Mouse (Mus musculus) bone marrow, adult 2 months (tissue): ENCODE measurements at regions not wholly inside any gene's neighbourhood (a gene's known extent, or its start where the extent isn't known, plus 50 kb on each side); places are given as distances from the start of the nearest gene placed in this dataset.

Experiments used
- CTCF ChIP-seq: fragments of 200-500 bp; IDR thresholded peaks from 2 replicates; pipeline ENCODE4 v1.5.1; 2011; ENCODE audit warnings: low read length, control low read depth; ENCODE audit not compliant: control insufficient read depth, insufficient read depth
- POLR2A ChIP-seq: fragments of 200-500 bp; IDR thresholded peaks from 2 replicates; pipeline ENCODE4 v1.6.1; 2011; ENCODE audit warnings: low read depth, mild to moderate bottlenecking, control low read depth, low read length, borderline replicate concordance; ENCODE audit not compliant: control insufficient read depth

- TF ChIP-seq CTCF (no peak), POLR2A (no peak)
These were observed 102.4 kb upstream of the Sp4 start for GRCm38 (mm10) chr12:118403519-118404087.
